Mouse (Mus musculus): Measurements from ENCODE around the gene Exosc1.

Exosc1 gene

GRCm38 (mm10) chr19:41913774-41914591, 19.2 kb downstream of the Exosc1 start:
- DNase-seq (ENCODE audit: low spot score), result no peak

DNA sequence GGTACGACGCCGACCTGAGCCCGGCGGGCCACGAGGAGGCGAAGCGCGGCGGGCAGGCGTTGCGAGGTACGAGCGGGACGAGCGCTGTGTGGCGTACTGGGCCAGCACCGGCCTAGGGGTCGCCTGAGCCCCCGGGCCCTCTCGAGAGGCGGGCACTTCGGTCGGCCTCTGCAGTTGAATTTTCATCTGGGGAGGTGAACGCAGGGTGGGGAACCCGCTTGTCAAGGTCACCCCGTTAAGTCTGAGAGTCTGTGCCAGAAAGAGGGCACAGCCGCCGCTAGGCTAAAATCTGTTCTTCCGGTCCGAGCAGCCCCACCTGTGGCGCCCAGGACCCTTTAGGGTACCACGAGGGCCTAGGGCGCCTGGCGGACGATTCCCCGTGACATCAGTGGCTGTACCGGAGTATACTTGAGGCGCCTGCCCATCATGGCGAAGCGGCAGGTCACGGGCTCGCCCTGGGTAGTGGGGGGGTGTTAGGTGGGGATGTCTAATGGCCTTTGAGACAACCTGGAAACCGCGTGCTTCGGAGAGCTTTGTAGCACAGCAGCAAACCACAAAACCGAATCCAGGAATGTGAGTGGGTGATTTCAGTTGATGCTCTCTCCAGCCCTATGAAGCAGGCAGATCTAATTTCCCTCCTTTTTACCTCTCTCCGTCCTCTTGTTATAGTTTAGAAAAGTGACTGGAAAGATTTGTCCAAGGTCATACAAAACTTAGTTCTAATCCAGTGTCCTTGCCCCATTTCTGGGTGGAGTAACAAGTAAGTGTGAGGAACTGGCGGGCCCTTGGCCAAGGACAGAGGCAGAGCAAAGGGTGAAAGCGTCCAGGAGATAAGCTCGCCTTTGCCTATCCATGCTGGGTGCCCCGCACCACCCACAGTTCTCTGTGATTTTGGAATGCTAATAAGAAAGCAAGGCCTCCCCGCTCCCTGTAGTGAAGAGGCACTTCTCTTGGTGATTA, 20.8 kb downstream of the Exosc1 start:
- DNase-seq (ENCODE audit: low spot score), result peak; percentile 47

DNA sequence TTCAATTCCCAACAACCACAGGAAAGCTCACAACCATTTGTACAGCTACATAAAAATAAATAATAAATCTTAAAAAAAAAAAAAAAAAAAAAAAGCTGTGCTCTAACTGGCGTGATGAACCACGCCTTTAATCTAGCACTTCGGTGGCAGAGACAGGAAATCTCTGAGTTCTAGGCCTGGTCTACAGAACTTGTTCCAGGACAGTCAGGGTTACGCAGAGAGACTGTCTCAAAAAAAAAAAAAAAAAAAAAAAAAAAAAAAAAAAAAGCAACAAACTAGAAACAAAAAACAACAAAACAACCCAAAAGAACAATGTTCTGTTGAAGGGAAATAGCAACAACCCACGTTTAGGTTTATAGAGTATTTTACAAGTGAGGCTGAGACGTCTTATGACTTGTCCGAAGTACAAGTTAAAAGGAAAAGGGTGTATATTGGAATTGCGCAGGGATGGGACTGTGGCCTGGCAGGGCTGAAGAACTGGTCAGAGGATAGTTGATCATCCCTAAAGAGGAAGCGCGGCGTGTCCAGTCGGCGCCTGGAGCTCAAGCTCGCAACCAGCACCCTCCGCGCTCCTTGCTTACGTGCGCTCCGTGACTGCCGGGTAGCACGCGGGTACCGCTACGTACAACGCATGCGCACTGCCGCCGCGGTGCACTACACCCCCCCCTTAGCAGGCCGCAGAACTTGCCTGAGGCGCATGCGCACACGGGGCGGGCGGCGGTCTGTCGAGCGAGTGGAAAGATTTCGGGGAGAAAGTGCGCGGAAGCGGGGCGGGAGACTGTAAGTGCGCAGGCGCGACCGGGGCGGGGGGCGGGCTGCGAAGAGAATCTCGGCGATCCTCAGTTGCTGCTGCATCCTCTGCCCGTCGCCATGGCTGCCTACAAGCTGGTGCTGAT, 21.8 kb downstream of the Exosc1 start, which contains the start of gene Pgam1:
Gene Pgam1, plus strand, starts transcription at position 746 of the 896 bp plus-strand sequence.
- peak; percentile 99 for DNase-seq (ENCODE audit: low spot score)

- DNase-seq (ENCODE audit: low spot score), result no peak
These were observed 22.8 kb downstream of the Exosc1 start for GRCm38 (mm10) chr19:41910396-41910795.

GRCm38 (mm10) chr19:41908736-41909135, 24.5 kb downstream of the Exosc1 start:
- no peak for DNase-seq (ENCODE audit: low spot score)

DNA sequence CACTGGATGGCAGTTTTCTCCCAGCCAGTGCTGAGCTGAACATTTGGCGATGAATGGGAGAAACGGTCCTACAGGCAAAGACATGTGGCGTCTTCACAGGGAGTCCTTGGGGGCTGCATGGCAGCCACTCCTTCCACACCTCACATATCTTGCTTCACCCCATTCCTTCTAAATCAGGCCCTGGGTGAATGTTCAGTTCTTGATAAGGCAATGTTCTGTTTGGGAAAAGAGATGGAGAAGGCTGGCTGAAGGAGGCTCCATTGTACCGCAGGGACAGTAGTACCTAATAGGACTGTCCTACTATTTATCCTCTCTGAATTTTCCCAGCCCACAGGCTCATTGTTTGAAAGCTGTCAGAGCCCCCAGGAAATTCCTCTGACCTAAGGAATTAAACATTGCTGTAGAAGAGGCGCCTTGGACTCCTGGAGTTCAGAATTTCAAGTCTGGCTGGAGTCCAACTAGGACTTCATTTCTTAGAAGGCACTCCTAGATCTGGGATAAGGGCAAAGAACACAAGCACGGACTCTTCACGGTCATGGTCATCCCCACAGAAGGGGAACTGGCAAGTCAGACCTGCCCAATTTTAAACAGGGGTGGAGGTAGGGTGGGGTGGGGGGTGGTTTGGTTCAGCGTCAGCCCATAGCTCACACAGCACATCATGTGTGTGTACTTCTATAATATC, 26.0 kb downstream of the Exosc1 start:
- DNase-seq (ENCODE audit: low spot score), result no peak

DNA sequence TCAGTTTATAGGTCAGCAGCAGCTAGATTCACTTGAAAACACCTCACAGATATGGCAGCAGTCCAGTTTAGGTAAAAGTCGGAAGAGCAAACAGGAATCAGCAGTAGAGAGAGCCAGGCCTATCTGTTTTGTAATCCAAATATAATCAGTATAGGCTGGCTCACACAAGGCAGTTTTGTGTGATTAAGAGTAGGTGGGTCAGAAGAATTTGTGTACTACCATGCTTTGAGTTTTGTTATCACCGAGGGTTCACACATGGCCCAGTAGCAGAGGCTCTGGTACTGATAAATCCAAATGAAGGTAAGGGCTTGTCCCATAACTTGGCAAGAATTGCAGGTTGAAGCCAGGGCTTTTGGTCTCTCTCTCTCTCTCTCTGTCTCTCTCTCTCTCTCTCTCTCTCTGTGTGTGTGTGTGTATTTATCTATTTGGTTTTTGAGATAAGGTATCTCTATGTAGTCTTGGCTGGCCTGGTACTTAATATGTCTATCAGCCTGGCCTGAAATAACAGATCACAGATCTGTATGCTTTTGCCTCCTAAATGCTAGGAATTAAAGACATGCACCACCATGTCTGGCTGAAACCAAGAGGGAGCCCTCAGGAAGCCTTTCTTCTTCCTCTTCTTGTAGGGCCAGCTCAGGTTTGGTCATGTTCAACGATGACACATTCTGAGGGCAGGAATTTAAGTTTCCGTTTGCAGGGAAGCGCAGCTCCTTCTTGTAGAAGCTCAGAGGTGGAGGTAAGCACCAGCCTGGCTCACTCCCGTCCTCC, 26.7 kb downstream of the Exosc1 start:
- no peak for DNase-seq (ENCODE audit: low spot score)

DNA sequence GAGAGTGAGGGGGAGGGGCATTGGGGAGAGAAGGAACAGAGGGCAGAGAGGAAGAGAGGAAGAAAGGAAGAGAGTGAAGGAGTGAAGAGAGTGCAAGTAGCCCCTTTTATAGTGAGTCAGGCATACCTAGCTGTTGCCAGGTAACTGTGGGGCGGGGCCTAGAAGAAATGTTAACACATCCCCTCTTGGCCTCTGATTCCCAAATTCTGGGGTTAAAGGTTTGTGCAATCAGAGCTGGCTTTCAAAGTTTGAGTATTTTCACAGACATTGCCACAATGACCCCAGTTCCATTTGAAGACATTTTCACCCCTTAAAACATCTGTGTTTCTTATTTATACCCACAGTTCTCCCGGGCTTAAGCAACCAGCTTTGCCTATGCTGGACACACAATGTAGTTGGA, 28.0 kb downstream of the Exosc1 start:
- DNase-seq (ENCODE audit: low spot score), result no peak

- no peak for DNase-seq (ENCODE audit: low spot score)
These were observed 30.2 kb downstream of the Exosc1 start for GRCm38 (mm10) chr19:41902848-41903593.

DNA sequence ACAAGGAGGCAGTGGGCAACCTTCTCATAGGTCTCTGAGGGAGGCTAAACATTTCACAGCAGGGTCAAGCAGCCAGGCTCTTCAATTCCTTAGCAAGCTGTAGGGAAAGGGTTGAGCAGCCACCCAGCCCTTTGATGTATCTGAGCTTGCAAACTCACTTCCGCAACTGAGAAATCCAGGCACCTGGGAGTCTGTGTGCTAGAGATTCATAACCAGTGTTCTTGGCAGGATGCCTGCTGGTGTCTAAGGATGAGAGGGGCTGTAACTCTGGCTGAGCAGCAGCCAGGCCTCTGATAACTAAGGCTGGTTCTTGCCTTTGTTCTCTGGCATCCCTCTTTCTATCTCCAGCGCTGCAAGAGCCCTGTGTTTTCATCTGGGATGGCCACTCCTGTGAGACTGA, 31.5 kb downstream of the Exosc1 start:
- no peak for DNase-seq (ENCODE audit: low spot score)

DNA sequence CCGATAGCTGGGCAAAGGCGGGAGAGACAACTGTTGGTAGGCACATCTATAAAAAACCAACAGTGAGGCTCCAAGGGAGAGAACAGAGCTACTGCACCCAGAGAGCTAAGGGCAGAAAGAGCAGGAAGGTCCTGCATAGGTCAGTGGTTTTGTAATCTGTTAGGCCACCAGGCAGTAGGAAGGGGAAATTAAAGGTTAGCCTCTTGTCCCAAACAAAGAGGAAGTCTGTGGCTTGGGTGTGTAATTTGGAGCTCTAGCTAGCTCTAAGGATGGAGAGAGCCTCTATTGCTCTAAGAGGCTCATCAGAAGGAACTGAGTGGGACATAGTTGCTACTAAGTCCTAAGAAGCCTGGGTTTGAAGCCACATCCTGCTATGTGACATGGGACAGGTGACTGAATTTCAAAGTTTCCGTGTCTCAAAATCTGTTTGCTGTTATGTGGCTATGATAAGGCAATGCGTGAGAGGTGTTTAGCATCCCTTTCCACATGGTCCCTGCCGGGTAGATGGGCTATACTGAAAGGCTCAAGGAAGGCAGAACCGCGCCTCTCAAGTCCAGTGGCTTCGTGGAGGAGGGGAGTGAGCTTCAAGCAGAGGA, 32.6 kb downstream of the Exosc1 start:
- DNase-seq (ENCODE audit: low spot score), result no peak

- DNase-seq (ENCODE audit: low spot score), result peak; percentile 74
These were observed 34.4 kb downstream of the Exosc1 start for GRCm38 (mm10) chr19:41898860-41899259.

- no peak for DNase-seq (ENCODE audit: low spot score)
These were observed 36.9 kb downstream of the Exosc1 start for GRCm38 (mm10) chr19:41896319-41896711.

DNA sequence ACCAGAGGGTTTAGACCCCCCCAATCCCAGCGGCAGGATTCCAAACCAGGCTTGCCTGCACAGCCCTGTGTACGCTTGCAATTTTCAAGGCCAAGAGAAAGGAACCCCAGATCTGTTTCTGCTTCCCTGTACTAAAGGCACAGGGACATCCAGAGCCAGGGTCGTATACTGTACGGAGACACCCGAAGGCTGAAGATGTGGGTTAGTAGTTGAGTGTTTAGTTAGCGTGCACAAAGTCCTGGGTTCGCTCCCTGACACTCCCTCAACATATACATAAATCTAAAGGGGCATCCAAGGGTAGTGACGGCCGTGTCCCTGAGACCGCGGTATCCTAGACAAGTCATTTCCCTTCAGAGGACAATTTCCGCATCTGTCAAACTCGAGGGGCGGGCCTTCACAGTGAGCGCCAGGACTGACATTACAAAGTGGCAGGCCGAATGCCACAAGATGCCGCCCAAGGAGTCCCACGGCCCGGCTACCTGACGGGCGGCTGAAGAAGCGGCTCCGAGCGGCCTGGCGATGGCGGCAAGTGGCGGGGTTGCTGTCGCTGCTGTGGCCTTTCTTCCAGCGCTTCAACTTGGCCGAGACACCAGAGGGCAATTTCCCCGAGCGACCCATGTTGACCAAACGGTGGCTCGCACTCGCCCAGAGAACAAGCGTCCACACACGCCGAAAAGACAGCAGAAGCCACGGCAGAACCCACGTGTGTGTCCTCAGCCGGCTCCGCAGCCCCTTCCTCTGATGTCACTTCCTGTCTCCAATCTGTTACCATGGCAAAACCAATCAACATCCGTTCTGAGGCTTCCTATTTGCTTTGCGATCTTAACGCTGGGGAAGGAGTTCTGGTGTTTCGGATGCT, 37.5 kb downstream of the Exosc1 start, which contains the start of gene Rrp12:
Gene Rrp12, minus strand, starts transcription at position 714 of the 859 bp plus-strand sequence.
- DNase-seq (ENCODE audit: low spot score), result peak; percentile 96

DNA sequence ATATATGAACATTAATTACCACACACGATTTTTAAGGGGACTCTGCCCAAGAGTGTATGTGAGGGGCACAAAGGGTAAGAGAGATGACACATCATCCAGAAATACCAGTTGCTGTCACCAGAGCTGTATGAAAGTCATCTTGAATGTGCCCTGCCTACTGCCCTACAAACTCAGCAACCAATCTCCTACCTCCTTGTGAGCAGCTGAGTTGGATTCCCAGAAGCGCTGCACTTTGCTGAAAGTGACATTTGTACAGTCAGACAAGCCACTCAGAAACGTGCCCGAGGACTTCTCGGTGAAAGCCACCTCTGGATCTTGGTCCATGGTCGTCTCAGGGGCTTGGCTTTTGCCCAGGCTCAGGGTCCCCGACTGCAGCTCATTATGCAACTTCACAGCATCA, 38.3 kb downstream of the Exosc1 start:
- DNase-seq (ENCODE audit: low spot score), result no peak

DNA sequence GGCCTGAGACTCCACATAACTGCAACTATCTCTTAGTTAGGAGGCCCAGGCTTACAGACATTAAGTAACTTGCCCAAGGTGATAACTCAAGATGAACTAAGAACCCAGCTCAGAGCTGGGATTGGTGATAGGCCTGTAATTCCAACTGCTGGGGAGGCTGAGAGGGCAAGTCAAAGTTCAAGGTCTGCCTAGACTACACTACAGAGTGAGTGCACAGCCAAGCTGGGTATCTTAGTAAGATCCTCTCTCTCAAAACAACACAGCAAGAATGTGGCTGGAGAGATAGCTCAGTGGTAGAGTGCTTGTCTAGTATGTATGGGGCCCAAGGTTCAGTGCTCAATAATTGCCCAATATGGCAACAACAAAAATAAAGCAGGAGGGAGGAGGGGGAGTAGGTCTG, 45.0 kb downstream of the Exosc1 start:
- DNase-seq (ENCODE audit: low spot score), result no peak

- DNase-seq (ENCODE audit: low spot score), result no peak
These were observed 49.3 kb downstream of the Exosc1 start for GRCm38 (mm10) chr19:41883882-41884281.

DNA sequence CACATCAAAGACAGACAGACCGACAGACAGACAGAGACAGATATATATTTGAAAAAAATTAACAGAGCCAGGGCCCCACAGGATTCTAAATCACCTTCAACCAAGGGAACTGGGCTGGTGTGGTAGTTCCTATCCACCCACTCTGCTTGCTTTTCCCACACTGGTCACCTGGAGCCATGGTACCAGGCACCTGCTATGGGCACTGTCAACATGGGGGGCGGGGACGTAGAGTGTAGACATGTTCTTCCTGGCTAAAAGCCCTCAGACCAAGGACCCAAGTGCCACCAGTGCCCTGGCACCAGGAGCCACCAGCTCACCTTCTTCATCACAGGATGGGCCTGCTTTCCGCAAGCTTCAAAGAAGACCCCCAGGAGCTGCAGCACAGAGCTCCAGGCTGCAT, 51.4 kb downstream of the Exosc1 start:
- no peak for DNase-seq (ENCODE audit: low spot score)

Data from embryo, embryonic 10.5 days (tissue).